Mouse (Mus musculus) liver, embryonic 15.5 days (tissue): ENCODE measurements around the gene Rps2. TPM values are rescaled to one million over a fixed set of nuclear protein-coding genes. Genes with fewer than 3 reads are reported as not detected.
A peak's percentile ranks its signal among the peaks of the same experiment; 100 is the strongest.

ENCODE experiments used
- ATAC-seq: fragments of 200-750 bp; cut with Nextera tagmentation; 2 replicates; pipeline ENCODE4 v1.8.0; 2017; ENCODE audit warnings: moderate number of reproducible peaks, mild to moderate bottlenecking, moderate library complexity; ENCODE audit not compliant: insufficient read depth
- H3K27ac ChIP-seq: fragments of 300-500 bp; sonication (generic); replicated peaks from 2 replicates; pipeline ENCODE4 v1.5.1; 2015; ENCODE audit warnings: mild to moderate bottlenecking, inconsistent platforms
- H3K27me3 ChIP-seq: fragments of 300-500 bp; sonication (generic); 2 replicates; pipeline ENCODE4 v1.6.1; 2015; ENCODE audit warnings: mild to moderate bottlenecking, inconsistent platforms
- H3K36me3 ChIP-seq: fragments of 300-500 bp; sonication (generic); replicated peaks from 2 replicates; pipeline ENCODE4 v1.6.1; 2015; ENCODE audit warnings: moderate library complexity, mild to moderate bottlenecking, inconsistent platforms
- H3K4me1 ChIP-seq: fragments of 300-500 bp; sonication (generic); replicated peaks from 2 replicates; pipeline ENCODE4 v1.6.1; 2015; ENCODE audit warnings: inconsistent platforms
- H3K4me2 ChIP-seq: fragments of 300-500 bp; sonication (generic); 2 replicates; pipeline ENCODE4 v1.6.1; 2015; ENCODE audit warnings: moderate library complexity, mild to moderate bottlenecking, inconsistent platforms
- H3K4me3 ChIP-seq: fragments of 300-500 bp; sonication (generic); replicated peaks from 2 replicates; pipeline ENCODE4 v1.5.1; 2015; ENCODE audit warnings: mild to moderate bottlenecking, inconsistent platforms
- H3K9ac ChIP-seq: fragments of 300-500 bp; sonication (generic); 2 replicates; pipeline ENCODE4 v1.6.1; 2015; ENCODE audit warnings: moderate library complexity, mild to moderate bottlenecking, inconsistent platforms
- H3K9me3 ChIP-seq: fragments of 300-500 bp; sonication (generic); replicated peaks from 2 replicates; pipeline ENCODE4 v1.6.1; 2016; ENCODE audit warnings: inconsistent platforms
- WGBS: fragments of 180-500 bp; shearing (Covaris S2); methylation state at CpG from one replicate; pipeline ENCODE4 v1.1.7; 2015; ENCODE audit warnings: mixed read lengths; ENCODE audit not compliant: insufficient replicate concordance; 5-methylcytosine and 5-hydroxymethylcytosine counted together
- polyA plus RNA-seq: library from polyadenylated mRNA; unstranded; fragments of >200 nt; fragmentation: Nextera tagmentation; extraction: Ambion mirVana; gene quantifications from 2 replicates; pipeline ENCODE4 v1.2.1, GENCODE M21; 2015

The Rps2 gene
- polyA plus RNA-seq, 1 experiment from 2014 or later, result 1,043 TPM

GRCm38 (mm10) chr17:24733434-24734050 lies 15.6 kb downstream of the Rps2 start:
- Histone ChIP-seq H3K9me3 (no peaks in the 10 kb centered on the region), H3K4me1 (peaks cover 35% of the 10 kb centered on the region), H3K36me3 (no peaks in the 10 kb centered on the region), H3K27ac (no peak overlapping the region), H3K27me3 (0 out of 2 replicates have a peak, but pooled peaks cover 2% of the 10 kb centered on the region), H3K9ac (no peak overlapping the region), H3K4me2 (no peak overlapping the region), H3K4me3 (no peak overlapping the region)
- WGBS, result 80% methylated on average over 21 of the region's 21 CpGs
- ATAC-seq, result no peak

GRCm38 (mm10) chr17:24734513-24734912 lies 16.6 kb downstream of the Rps2 start:
- Histone ChIP-seq H3K27ac (no peak overlapping the region), H3K4me2 (no peak overlapping the region), H3K4me1 (peaks cover 42% of the 10 kb centered on the region), H3K4me3 (no peak overlapping the region), H3K9ac (no peak overlapping the region), H3K9me3 (no peaks in the 10 kb centered on the region), H3K27me3 (0 out of 2 replicates have a peak, but pooled peaks cover 2% of the 10 kb centered on the region), H3K36me3 (peaks cover 3% of the 10 kb centered on the region; the same call in 1 of the 2 replicates)
- 61% methylated on average over 1 of the region's 1 CpGs for WGBS
- no peak for ATAC-seq

GRCm38 (mm10) chr17:24735446-24735845 lies 17.5 kb downstream of the Rps2 start:
- Histone ChIP-seq H3K27me3 (0 out of 2 replicates have a peak, but pooled peaks cover 2% of the 10 kb centered on the region), H3K9me3 (no peaks in the 10 kb centered on the region), H3K9ac (peak overlapping the region; percentile 57; the same call in 1 of the 2 replicates), H3K36me3 (peaks cover 11% of the 10 kb centered on the region), H3K4me3 (peak overlapping the region; percentile 79), H3K27ac (peak overlapping the region; percentile 84), H3K4me1 (peaks cover 47% of the 10 kb centered on the region), H3K4me2 (peak overlapping the region; percentile 96)
- 71% methylated on average over 7 of the region's 7 CpGs for WGBS
- ATAC-seq, result no peak

GRCm38 (mm10) chr17:24736330-24737051 lies 18.6 kb downstream of the Rps2 start, which contains the start of gene Msrb1:
Msrb1 (plus strand) TSS chr17:24736642.
- Histone ChIP-seq H3K4me3 (peak within 1 kb of the TSS; percentile 79), H3K9me3 (no peaks in the 10 kb centered on the region)
- 1% methylated on average over 29 of the region's 29 CpGs for WGBS

GRCm38 (mm10) chr17:24737135-24737810 lies 19.4 kb downstream of the Rps2 start:
- WGBS, result 23% methylated on average over 8 of the region's 8 CpGs
- H3K9me3 ChIP-seq, result no peaks in the 10 kb centered on the region
- peak overlapping the region; percentile 96 for H3K4me2 ChIP-seq
- no peak for ATAC-seq
- H3K4me3 ChIP-seq, result peak overlapping the region; percentile 79
- peaks cover 56% of the 10 kb centered on the region for H3K4me1 ChIP-seq
- peak overlapping the region; percentile 83 for H3K9ac ChIP-seq
- no peaks in the 10 kb centered on the region for H3K27me3 ChIP-seq
- H3K27ac ChIP-seq, result peak overlapping the region; percentile 88
- peaks cover 19% of the 10 kb centered on the region for H3K36me3 ChIP-seq

More at GRCm38 (mm10) chr17:24736330-24737051, 18.6 kb downstream of the Rps2 start, which contains the start of gene Msrb1:
- H3K4me1 ChIP-seq, result peaks cover 49% of the 10 kb centered on the region
- peak within 1 kb of the TSS; percentile 96 for H3K4me2 ChIP-seq
- peak within 1 kb of the TSS; percentile 83 for H3K9ac ChIP-seq
- H3K27me3 ChIP-seq, result no peaks in the 10 kb centered on the region
- ATAC-seq, result peak; percentile 95
- H3K36me3 ChIP-seq, result peaks cover 19% of the 10 kb centered on the region
- H3K27ac ChIP-seq, result peak within 1 kb of the TSS; percentile 88

GRCm38 (mm10) chr17:24738238-24738637 lies 20.3 kb downstream of the Rps2 start:
- H3K9ac ChIP-seq, result no peak overlapping the region
- peak overlapping the region; percentile 88; the same call in 1 of the 2 replicates for H3K27ac ChIP-seq
- no peak for ATAC-seq
- peak overlapping the region; percentile 96 for H3K4me2 ChIP-seq
- H3K27me3 ChIP-seq, result no peaks in the 10 kb centered on the region
- 70% methylated on average over 4 of the region's 4 CpGs for WGBS
- H3K36me3 ChIP-seq, result peaks cover 19% of the 10 kb centered on the region
- peak overlapping the region; percentile 79; the same call in 1 of the 2 replicates for H3K4me3 ChIP-seq
- H3K4me1 ChIP-seq, result peaks cover 64% of the 10 kb centered on the region
- H3K9me3 ChIP-seq, result no peaks in the 10 kb centered on the region

- H3K4me1 ChIP-seq, result peaks cover 61% of the 10 kb centered on the region
- H3K9me3 ChIP-seq, result no peaks in the 10 kb centered on the region
- H3K4me2 ChIP-seq, result no peak overlapping the region
- no peak overlapping the region for H3K4me3 ChIP-seq
- H3K27ac ChIP-seq, result no peak overlapping the region
- ATAC-seq, result no peak
- H3K9ac ChIP-seq, result no peak overlapping the region
- H3K36me3 ChIP-seq, result peaks cover 19% of the 10 kb centered on the region
- no peaks in the 10 kb centered on the region; the same call in 1 of the 2 replicates for H3K27me3 ChIP-seq
- 72% methylated on average over 8 of the region's 8 CpGs for WGBS
These were observed 22.0 kb downstream of the Rps2 start for GRCm38 (mm10) chr17:24739926-24740325.

GRCm38 (mm10) chr17:24742307-24742706 lies 24.4 kb downstream of the Rps2 start:
- Histone ChIP-seq H3K4me2 (no peak overlapping the region), H3K9ac (no peak overlapping the region), H3K27me3 (peaks cover 17% of the 10 kb centered on the region), H3K4me3 (no peak overlapping the region), H3K27ac (peak overlapping the region; percentile 48), H3K9me3 (no peaks in the 10 kb centered on the region), H3K36me3 (peaks cover 19% of the 10 kb centered on the region), H3K4me1 (peaks cover 40% of the 10 kb centered on the region)
- 65% methylated on average over 8 of the region's 8 CpGs for WGBS
- ATAC-seq, result peak; percentile 23; the same call in 1 of the 2 replicates

GRCm38 (mm10) chr17:24743896-24744295 lies 26.0 kb downstream of the Rps2 start:
- no peak for ATAC-seq
- 64% methylated on average over 5 of the region's 5 CpGs for WGBS
- peaks cover 19% of the 10 kb centered on the region for H3K36me3 ChIP-seq
- no peak overlapping the region for H3K4me3 ChIP-seq
- no peak overlapping the region for H3K4me2 ChIP-seq
- H3K9ac ChIP-seq, result no peak overlapping the region
- H3K27ac ChIP-seq, result no peak overlapping the region
- H3K27me3 ChIP-seq, result peaks cover 29% of the 10 kb centered on the region
- no peaks in the 10 kb centered on the region for H3K9me3 ChIP-seq
- peaks cover 26% of the 10 kb centered on the region for H3K4me1 ChIP-seq

- Histone ChIP-seq H3K36me3 (peaks cover 17% of the 10 kb centered on the region), H3K27me3 (peaks cover 34% of the 10 kb centered on the region), H3K27ac (no peak overlapping the region), H3K9ac (no peak overlapping the region), H3K9me3 (no peaks in the 10 kb centered on the region), H3K4me3 (no peak overlapping the region), H3K4me1 (peaks cover 23% of the 10 kb centered on the region), H3K4me2 (no peak overlapping the region)
- WGBS, result 59% methylated on average over 3 of the region's 3 CpGs
- ATAC-seq, result no peak
These were observed 26.5 kb downstream of the Rps2 start for GRCm38 (mm10) chr17:24744381-24744780.
